Mouse (Mus musculus) mouse embryonic stem cell (cell line): ENCODE measurements around the gene Cep170.
"Not testable (repeated sequence)": the region's sequence is repeated elsewhere in the genome, so short reads cannot be mapped to it uniquely, and the experiment has no call there.

Source experiments
- in situ Hi-C, 2 experiments: fragments of 300-500 bp; cut with MboI; formaldehyde crosslinking; loops; 1 replicate in 1 of 2; 3 replicates in 1 of 2; pipeline ENCODE4 v1.14.3; 2019 to 2020; ENCODE audit warnings: low sequenced_read_pairs in 2 of 2, low pct_unique_long_range_greater_than_20kb in 1 of 2, mixed read lengths in 1 of 2; ENCODE audit not compliant: unreplicated experiment in 1 of 2

Gene Cep170

DNA sequence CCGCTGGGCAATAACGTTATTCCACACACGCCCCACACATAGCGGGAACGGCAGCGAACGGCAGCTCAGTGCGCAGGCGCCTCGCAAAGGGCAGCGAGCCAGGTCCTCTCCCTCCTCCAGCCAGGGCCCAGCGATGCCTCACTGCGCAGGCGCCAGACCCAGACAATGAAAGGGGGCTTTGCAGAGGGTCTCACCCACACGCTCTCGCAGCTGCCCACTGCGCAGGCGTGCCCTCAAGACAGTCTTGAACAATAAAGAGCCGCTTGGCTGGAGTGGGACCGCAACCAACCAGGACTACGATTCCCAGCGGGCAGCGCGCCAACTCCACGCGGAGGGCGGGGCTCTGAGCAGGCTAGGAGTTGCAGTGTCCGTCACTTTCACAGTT lies at the start of gene Cep170:
Gene Cep170, minus strand, starts transcription at position 32 of the 385 bp plus-strand sequence.
- in situ Hi-C loops: no loop called here

DNA sequence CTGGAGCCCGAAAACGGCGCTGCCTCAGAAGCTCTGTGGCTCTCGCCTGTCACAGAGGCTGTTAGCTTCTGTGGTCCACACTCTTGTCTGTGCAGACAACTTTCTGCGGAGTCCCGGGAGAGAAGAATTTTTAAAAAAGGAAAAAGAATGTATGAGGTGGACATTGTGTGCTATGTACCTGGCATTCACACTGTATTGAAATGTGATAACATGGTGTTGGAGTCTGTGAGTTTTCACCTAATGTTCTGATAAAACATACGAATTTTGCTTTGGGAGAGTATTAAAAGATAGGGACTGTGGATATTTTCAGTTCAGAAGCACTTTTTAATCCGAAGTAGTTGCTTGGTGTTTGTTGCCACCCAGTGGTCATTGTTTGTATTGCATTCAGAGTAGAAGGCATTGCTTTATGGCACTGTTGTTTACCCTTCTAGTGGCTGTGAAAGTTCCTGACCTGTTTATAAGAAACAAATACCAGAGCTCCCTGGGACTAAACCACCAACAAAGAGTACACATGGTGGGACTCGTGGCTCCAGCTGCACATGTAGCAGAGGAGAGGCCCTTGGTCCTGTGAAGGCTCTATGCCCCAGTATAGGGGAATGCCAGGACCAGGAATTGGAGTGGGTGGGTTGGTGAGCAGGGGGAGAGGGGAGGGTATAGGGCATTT lies 48.2 kb upstream of the Cep170 start:
- in situ Hi-C loops: loop anchor here in 1 of 2 experiments (25.0 kb wide), 1 partner anchor 150 kb away; no protein-coding TSS in a partner anchor

DNA sequence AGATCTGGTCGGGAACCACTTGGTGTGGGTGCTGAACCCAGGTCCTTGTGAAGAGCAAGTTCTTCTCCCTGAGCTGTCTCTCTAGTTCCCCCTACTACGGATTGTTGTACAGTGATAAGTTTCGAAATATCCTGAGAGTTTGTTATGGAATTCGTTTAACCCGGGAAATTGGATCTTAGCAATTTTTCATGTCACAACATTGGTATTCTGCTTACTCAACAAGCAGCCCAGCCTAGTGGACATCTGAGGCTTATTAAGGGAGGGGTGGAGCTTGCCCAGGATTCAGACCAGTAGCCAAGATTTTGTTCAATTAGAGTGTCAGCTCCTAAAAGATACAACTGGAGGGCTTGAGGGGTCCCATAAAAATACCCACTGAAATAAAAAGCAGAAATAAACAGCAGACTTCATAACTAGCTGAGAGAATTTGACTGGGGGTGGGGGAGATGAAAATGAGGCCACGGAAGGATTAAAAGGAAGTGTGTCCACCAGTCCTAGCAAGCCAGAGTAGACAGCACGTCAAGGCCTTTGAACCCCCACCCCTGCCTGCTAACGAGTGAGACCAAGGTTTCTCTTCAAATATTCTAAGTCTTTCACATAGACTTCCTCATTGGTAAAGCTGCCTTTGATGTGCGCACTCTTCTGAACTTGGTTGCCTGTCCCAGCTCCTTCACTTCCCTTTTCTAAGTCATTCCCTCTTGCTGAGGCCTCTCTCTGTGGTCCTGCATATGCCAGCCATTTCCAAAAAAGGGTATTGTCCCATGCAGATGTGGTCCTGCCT lies 39.1 kb upstream of the Cep170 start:
- in situ Hi-C loops: loop anchor here in 1 of 2 experiments (25.0 kb wide), 1 partner anchor 141 kb away; no protein-coding TSS in a partner anchor

DNA sequence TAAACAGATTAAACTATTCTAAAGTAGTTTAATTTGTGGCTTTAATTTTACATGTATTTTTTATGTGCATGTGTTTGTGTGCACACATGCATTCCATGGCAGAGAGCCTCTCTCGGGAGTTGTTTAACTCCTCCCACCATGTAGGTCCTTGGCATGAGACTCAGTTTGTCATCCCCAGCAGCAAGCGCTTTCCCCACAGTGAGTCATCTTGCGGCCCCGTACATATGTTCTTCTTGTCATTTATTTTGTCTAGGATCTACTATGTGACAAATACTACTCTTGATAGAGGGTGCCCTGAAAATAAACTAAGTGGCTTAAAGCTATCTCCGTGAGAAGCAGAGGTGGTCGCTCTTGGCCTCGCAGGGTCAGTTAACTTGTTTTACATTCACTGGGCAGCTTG lies 37.5 kb upstream of the Cep170 start:
- in situ Hi-C loops: loop anchor here in 1 of 2 experiments (25.0 kb wide), 1 partner anchor 139 kb away; no protein-coding TSS in a partner anchor

DNA sequence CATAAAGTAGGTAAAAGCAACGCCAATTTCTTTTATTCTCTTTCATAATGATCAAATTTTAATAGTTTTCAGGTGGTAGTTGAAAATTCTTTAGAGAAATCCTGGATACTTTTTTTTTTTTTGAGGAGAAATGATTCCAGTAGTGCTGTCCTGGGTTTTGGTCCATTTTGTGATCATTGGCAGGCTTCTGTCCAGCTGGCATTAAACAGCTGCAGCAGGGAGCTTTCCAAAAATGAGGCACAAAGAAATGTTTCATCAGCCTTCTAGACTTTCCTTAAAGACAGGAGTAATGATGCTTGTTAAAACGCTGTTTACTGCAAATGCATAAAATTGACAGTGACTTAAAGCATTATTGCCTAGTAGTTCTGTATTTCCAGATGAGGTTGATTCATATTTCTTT lies 35.5 kb upstream of the Cep170 start:
- in situ Hi-C loops: loop anchor here in 1 of 2 experiments (10.0 kb wide), 1 partner anchor 135 kb away; no protein-coding TSS in a partner anchor

DNA sequence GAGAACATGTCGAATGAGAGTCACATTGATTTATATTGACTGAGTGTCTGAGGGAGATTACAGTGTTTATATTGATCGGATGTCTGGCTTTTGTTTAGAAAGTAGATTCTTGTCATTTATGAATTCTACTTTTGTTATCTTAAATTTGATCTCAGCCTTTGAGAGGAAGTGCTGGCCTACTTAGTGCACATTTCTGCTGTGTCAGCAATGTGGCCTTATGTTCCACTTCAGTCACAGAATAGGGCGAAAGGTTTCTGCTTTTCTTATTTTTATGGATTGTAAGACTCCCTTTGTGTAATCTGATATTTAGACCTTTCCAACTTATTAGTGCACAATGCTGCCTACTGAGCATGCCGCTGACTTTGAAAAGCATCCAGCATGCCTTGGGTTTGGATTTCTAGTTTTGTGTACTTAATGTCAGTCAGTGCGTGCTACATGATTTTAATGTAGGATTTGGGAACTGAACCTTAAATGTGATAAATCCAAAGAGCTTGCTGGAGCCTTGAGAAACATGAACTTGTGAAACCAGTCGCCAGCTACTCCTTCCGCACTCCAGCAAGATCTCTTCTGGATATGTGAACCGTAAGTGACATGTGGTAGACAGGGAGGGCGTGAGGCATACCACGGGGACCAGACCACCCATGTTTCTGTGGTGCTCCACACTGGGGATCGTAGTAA lies 34.9 kb upstream of the Cep170 start:
- in situ Hi-C loops: loop anchor here in 1 of 2 experiments (10.0 kb wide), 1 partner anchor 134 kb away; no protein-coding TSS in a partner anchor

DNA sequence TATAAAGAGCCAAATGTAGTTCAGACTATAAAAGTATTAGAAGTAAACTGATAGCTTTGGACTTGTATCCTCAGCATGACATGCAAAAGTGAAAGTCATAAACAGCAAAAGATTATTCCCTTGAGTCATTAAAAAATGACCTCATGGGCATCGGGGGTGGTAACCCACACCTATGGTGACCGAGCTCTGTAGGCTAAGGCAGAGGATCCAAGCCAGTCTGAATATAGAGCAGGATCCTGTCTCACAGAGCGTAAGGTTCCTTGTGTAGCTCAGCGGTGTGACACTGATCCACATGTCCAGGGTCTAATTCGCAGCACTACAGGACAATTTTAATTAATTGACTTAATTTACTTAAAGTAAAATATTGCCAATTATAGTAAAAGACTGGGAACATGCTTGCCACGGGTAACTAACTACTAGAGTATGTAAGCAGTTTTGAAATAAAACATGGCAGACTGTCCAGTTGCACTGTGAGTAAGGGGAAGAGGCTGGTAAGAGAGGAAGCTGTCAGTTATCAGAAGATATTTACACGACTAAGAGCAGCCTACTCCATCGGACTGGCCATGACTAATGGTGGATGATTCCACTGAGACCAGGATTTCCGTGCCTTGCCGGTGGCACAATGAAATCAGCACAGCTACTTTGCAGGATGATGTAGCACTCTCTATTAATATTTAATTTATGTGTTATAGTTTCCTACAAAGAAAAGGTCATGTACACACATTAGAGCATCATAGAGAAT lies 33.4 kb upstream of the Cep170 start:
- in situ Hi-C loops: loop anchor here in 1 of 2 experiments (10.0 kb wide), 1 partner anchor 132 kb away; no protein-coding TSS in a partner anchor

DNA sequence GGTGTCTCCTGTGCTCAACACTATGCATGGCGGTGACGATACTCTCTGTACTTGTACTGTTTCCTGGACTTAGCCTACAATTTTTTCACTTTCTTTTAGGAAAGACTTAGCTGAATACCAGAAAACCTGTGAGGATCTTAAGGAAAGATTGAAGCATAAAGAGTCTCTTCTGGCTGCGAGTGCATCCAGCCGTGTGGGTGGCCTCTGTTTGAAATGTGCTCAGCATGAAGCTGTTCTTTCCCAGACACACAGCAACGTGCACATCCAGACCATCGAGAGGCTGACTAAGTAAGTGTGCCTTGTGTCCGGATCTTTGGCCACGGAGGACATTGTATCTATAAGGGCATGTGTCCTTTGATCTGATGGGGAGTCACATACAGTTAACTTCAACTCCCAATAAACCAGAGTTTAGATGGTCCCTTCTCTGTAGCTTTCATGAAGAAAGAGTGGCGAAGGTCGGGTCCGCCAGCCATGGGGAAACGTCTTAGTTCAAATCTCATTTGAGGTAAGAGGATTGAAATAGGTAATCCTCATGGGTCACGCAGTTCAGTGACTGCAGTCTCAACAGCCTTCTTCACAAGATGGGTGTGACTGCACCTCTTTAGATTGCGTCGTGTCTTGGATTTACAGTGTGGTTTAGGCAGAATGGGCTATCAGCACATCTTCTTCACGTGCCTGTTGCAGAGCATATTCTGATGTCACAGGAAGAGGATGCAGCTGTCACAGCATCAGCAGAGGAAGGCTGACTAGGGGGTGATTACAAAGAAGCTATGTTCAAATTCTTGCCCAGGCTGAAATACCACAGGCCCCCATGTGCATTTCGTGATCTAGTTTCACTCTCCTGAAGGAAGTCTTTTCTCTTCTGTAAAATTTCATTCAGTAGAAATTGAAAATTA lies 31.5 kb upstream of the Cep170 start:
- in situ Hi-C loops: loop anchor here in 1 of 2 experiments (10.0 kb wide), 1 partner anchor 131 kb away; no protein-coding TSS in a partner anchor

DNA sequence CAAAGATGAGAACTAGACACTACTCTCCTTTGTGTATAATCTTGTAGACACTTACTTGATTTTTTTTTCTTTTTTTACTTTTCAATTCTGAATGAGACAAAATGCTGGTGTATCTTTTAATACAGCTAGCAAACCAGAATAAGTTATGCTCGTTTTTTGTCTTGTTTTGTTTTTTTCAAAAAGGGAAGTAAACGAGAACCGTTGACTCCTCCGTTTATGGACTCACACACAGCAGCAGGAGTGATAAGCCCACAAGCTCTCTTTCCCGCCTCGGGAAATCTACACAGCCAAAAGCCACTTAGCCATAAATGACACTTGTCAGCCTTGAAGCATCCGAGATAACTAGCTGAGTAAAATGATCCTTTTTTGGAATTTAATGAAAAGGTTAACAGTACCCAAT lies 22.7 kb upstream of the Cep170 start:
- in situ Hi-C loops: not testable (repeated sequence)

DNA sequence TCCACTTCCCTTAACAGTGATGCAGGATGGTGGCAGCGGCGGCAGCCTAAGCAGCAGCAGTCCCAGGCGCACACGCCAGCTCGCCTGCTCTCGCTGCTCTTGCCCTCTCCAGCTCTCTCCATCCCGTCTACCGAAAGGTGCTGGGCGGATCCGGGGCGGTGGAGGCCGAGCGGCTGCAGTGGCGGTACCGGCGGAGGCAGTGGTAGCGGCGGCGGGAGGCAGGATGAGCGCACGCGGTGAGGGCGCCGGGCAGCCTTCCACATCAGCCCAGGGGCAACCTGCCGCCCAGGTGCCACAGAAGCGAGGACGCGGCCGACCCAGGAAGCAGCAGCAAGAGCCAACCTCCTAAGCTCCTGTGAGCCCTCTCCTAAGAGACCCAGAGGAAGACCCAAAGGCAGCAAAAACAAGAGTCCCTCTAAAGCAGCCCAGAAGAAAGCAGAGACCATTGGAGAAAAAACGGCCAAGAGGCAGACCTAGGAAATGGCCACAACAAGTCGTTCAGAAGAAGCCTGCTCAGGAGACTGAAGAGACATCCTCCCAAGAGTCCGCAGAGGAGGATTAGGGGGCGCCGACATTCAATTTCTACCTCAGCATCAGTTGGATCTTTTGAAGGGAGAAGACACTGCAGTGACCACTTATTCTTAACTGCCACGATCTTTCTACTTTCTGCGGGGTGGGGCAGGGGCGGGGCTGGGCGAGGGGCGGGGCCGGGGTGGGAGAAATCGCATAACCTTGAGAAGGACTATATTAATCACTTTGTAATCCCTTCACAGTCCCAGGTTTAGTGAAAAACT lies 21.8 kb upstream of the Cep170 start:
- in situ Hi-C loops: no loop called here

DNA sequence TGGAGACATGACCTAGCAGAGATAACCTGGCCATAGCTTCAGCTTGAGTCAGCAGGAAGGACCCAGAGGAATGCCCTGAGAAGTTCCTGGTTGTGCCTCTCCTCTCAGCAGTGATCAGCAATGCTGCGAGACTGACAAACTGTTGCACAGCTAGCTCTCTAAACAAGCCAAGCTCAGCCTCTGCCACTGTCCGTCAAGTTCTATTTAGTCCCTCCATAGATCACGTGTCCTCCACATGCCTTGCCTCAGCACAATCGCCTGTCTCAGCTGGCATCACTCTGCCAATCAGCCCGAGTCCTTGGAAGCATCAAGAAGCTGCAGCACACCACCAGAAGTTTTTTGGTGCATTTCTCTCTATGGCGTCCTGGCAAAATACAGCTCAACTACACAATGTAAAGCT lies 21.0 kb upstream of the Cep170 start:
- in situ Hi-C loops: no loop called here

DNA sequence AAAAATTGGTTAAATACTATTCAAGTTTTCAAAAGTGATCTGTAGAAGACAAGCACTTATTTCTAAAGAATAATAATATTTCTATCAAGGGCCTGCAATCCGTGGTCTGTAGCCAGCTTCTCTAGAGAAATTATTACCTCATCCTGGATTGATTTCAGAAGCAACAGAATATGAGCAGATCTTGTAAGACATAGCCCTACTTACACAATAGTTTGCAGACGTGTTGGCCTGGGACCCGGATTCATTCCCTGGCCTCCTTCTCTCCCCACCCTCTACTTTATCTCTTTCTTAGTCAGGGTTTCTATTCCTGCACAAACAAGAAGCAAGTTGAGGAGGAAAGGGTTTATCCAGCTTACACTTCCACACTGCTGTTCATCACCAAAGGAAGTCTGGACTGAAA lies 20.1 kb upstream of the Cep170 start:
- in situ Hi-C loops: no loop called here

DNA sequence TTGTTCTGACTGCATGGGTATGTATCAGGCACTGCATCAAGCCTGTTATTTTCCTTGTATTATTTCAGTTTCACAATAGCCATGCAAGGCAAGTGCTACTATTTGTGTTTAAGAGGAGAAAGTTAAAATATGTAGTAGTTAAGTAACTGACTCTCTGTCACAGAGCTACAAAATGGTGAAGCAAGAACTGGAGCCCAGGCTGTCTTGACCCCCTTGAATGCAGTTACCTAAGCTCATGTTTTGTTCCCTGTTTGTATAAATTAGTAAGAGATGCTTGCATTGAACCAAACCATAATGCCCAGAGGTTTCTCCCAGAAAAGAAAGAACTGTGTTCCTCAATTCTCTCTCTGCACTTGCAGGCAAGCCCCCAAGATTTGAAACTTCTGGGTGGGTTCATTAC lies 19.4 kb upstream of the Cep170 start:
- in situ Hi-C loops: no loop called here

DNA sequence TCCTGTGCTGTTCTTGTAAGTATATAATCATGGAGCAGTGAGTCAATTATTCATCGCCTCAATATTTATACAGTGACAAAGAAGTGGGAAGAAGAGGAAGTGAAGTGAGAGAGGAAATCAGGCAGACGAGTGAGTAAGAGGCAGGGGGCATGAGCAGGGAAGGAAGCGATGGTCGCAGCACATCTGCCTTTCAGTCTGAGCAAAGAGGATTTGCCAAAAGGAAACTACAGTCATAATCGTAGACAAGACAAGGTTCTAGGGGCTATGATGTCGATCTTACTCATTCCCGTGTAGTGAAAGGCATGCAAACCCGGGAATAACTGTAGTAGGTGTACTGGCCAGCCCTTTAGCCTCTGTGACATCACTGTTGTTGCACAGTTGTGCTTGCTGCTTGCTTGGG lies 18.7 kb upstream of the Cep170 start:
- in situ Hi-C loops: no loop called here

DNA sequence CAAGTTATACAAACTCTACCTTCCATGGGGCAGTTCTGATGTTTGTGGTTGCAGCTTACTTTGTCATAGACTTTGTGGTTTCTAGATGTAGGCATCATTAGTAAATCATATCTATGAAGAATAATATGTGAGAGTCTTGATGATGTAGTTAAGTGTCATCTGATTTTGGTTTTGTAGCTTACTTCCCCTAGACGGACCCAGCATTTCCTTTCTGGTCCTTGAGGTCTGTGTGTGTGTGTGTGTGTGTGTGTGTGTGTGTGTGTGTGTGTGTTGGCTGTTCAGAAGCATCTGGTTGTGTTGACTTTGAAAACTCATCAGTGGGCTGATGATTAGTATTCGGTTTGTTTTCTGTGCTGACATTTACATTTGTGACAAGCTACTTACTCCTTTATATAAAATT lies 18.2 kb upstream of the Cep170 start:
- in situ Hi-C loops: no loop called here

DNA sequence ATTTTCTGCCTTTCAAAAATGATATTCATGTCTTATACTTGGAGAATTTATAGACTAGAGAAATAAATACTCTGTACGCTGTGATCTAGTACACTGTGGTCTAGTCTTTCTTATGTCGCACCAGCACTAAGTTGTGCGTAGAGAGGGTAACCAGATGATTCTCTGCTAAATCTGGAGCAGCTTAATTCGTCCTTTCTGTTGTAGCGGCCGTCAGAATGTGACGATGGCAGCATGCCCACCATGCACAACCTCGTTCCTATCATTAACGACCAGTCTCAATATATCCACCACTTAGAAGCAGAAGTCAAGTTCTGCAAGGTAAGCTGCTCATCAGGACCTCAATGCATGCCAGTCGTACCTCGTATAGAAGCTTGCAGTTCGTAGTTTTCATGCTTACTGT lies 14.8 kb upstream of the Cep170 start:
- in situ Hi-C loops: no loop called here
